Mouse (Mus musculus): ENCODE measurements around the gene Rpl23a. TPM values are rescaled to one million over a fixed set of nuclear protein-coding genes. Genes with fewer than 3 reads are reported as not detected.

Gene Rpl23a
- polyA plus RNA-seq, 1 experiment from 2014 or later, result 1,029 TPM

- DNase-seq (ENCODE audit: low spot score) (no peak), ATAC-seq (ENCODE audit: low FRiP score) (no peak; the same call in 1 of the 2 replicates)
- H3K9me3 ChIP-seq (ENCODE audit: control insufficient read depth, low read length), result no peaks in the 10 kb centered on the region
- 50% methylated on average over 13 of the region's 13 CpGs for WGBS
- H3K9ac ChIP-seq, result no peak overlapping the region
- H3K4me1 ChIP-seq (replicated peaks; ENCODE audit: control insufficient read depth, insufficient read depth, low read length), result no peaks in the 10 kb centered on the region
- H3K27me3 ChIP-seq (ENCODE audit: control insufficient read depth, insufficient read depth, low read length), result no peaks in the 10 kb centered on the region
- H3K4me2 ChIP-seq (replicated peaks), result no peak overlapping the region
- H3K27ac ChIP-seq, result peak overlapping the region; percentile 32; the same call in 1 of the 2 replicates
- no peak overlapping the region for H3K4me3 ChIP-seq (replicated peaks; ENCODE audit: low read length)
- H3K36me3 ChIP-seq (replicated peaks; ENCODE audit: control insufficient read depth, insufficient read depth), result peaks cover 70% of the 10 kb centered on the region
These were observed 22.2 kb upstream of the Rpl23a start for GRCm38 (mm10) chr11:78205361-78206206.

DNA sequence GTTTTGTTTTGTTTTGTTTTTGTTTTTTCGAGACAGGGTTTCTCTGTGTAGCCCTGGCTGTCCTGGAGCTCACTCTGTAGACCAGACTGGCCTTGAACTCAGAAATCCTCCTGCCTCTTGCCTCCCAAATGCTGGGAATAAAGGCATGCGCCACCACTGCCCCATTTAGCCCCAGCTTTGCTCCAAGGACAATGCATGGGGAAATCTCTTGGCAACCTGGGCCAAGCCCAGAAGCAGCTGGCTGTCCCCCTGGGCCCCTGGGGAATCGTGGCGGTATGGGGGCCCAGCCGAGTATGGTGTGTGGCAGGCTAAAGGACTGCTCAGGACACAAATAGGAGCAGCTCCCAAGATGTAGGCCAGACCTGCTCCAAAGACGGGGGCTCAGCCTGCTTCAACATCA lies 20.9 kb upstream of the Rpl23a start:
- Histone ChIP-seq H3K36me3 (replicated peaks; ENCODE audit: control insufficient read depth, insufficient read depth) (peaks cover 57% of the 10 kb centered on the region), H3K4me3 (replicated peaks; ENCODE audit: low read length) (no peak overlapping the region), H3K27ac (no peak overlapping the region), H3K9ac (no peak overlapping the region), H3K4me1 (replicated peaks; ENCODE audit: control insufficient read depth, insufficient read depth, low read length) (no peaks in the 10 kb centered on the region), H3K4me2 (replicated peaks) (no peak overlapping the region), H3K9me3 (ENCODE audit: control insufficient read depth, low read length) (no peaks in the 10 kb centered on the region), H3K27me3 (ENCODE audit: control insufficient read depth, insufficient read depth, low read length) (no peaks in the 10 kb centered on the region)
- DNase-seq (ENCODE audit: low spot score) (no peak), ATAC-seq (ENCODE audit: low FRiP score) (no peak)
- WGBS, result 68% methylated on average over 6 of the region's 6 CpGs

- H3K9ac ChIP-seq, result no peak overlapping the region
- no peak for ATAC-seq (ENCODE audit: low FRiP score)
- 92% methylated on average over 3 of the region's 3 CpGs for WGBS
- no peaks in the 10 kb centered on the region for H3K9me3 ChIP-seq (ENCODE audit: control insufficient read depth, low read length)
- H3K36me3 ChIP-seq (replicated peaks; ENCODE audit: control insufficient read depth, insufficient read depth), result peaks cover 38% of the 10 kb centered on the region
- H3K27ac ChIP-seq, result no peak overlapping the region
- no peaks in the 10 kb centered on the region for H3K27me3 ChIP-seq (ENCODE audit: control insufficient read depth, insufficient read depth, low read length)
- no peak overlapping the region for H3K4me3 ChIP-seq (replicated peaks; ENCODE audit: low read length)
- no peak overlapping the region for H3K4me2 ChIP-seq (replicated peaks)
- no peaks in the 10 kb centered on the region for H3K4me1 ChIP-seq (replicated peaks; ENCODE audit: control insufficient read depth, insufficient read depth, low read length)
- DNase-seq (ENCODE audit: low spot score), result no peak
These were observed 19.0 kb upstream of the Rpl23a start for GRCm38 (mm10) chr11:78202372-78202771.

GRCm38 (mm10) chr11:78195101-78195863 lies 11.9 kb upstream of the Rpl23a start:
- no peak for ATAC-seq (ENCODE audit: low FRiP score)
- no peak overlapping the region for H3K9ac ChIP-seq

DNA sequence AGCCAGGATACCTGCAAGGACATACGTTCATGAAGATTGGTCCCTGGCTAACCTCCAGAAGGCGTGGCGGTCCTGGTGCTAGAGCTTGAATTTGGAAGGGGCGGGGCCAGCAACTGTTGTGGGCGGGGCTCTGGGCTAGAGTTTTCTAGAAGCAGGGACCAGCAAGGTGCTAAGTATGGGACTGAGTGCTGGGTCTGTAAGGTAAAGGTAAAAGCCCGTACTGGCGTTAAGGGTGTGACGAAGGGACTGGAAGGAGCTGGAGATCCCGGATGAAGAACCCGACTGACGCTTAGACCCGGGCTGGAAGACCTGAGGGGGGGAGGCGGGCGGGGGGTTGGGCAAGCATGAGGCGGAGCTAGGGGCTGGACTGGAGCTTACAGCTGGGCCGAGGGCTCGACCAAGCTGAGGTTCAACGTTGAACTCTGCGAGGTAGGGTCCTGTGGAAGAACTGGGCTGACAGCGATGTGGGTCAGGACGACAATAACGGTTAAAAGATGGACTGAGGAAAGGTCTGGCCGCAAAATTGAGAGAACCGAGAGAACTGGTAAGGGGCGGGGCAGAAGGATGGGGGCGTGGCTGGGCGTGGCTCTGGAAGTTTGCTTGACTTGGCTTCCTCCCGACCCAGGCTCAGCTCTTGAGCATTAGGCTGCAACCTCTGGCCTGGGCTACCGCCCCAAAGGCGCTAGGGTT lies 11.2 kb upstream of the Rpl23a start:
- Histone ChIP-seq H3K27ac (no peak overlapping the region), H3K27me3 (ENCODE audit: control insufficient read depth, insufficient read depth, low read length) (no peaks in the 10 kb centered on the region), H3K9me3 (ENCODE audit: control insufficient read depth, low read length) (no peaks in the 10 kb centered on the region), H3K4me1 (replicated peaks; ENCODE audit: control insufficient read depth, insufficient read depth, low read length) (peaks cover 10% of the 10 kb centered on the region), H3K4me3 (replicated peaks; ENCODE audit: low read length) (peak overlapping the region; percentile 18), H3K4me2 (replicated peaks) (peak overlapping the region; percentile 43), H3K36me3 (replicated peaks; ENCODE audit: control insufficient read depth, insufficient read depth) (peaks cover 36% of the 10 kb centered on the region), H3K9ac (no peak overlapping the region)
- 4% methylated on average over 30 of the region's 30 CpGs for WGBS
- ATAC-seq (ENCODE audit: low FRiP score) (peak; percentile 45; the same call in 1 of the 2 replicates), DNase-seq (ENCODE audit: low spot score) (no peak)

More at GRCm38 (mm10) chr11:78195101-78195863, 11.9 kb upstream of the Rpl23a start:
- Histone ChIP-seq H3K27ac (no peak overlapping the region), H3K27me3 (ENCODE audit: control insufficient read depth, insufficient read depth, low read length) (no peaks in the 10 kb centered on the region), H3K4me2 (replicated peaks) (peak overlapping the region; percentile 43), H3K9me3 (ENCODE audit: control insufficient read depth, low read length) (no peaks in the 10 kb centered on the region), H3K4me3 (replicated peaks; ENCODE audit: low read length) (peak overlapping the region; percentile 18), H3K36me3 (replicated peaks; ENCODE audit: control insufficient read depth, insufficient read depth) (peaks cover 34% of the 10 kb centered on the region), H3K4me1 (replicated peaks; ENCODE audit: control insufficient read depth, insufficient read depth, low read length) (peaks cover 2% of the 10 kb centered on the region; the same call in 1 of the 2 replicates)
- WGBS, result 65% methylated on average over 23 of the region's 23 CpGs
- no peak for DNase-seq (ENCODE audit: low spot score)

- Histone ChIP-seq H3K9ac (no peak within 1 kb of the TSS), H3K4me1 (replicated peaks; ENCODE audit: control insufficient read depth, insufficient read depth, low read length) (peaks cover 10% of the 10 kb centered on the region), H3K27me3 (ENCODE audit: control insufficient read depth, insufficient read depth, low read length) (no peaks in the 10 kb centered on the region), H3K27ac (no peak within 1 kb of the TSS), H3K4me3 (replicated peaks; ENCODE audit: low read length) (no peak within 1 kb of the TSS; the same call in 1 of the 2 replicates), H3K9me3 (ENCODE audit: control insufficient read depth, low read length) (no peaks in the 10 kb centered on the region), H3K36me3 (replicated peaks; ENCODE audit: control insufficient read depth, insufficient read depth) (peaks cover 36% of the 10 kb centered on the region), H3K4me2 (replicated peaks) (peak within 1 kb of the TSS; percentile 43)
- DNase-seq (ENCODE audit: low spot score) (no peak), ATAC-seq (ENCODE audit: low FRiP score) (no peak)
- WGBS, result 91% methylated on average over 1 of the region's 1 CpGs
These were observed 9.7 kb upstream of the Rpl23a start, which contains the start of gene Proca1 for GRCm38 (mm10) chr11:78193113-78193512. Gene Proca1, plus strand, starts transcription at chr11:78193392.

- Histone ChIP-seq H3K27ac (peak overlapping the region; percentile 91), H3K9me3 (ENCODE audit: control insufficient read depth, low read length) (no peaks in the 10 kb centered on the region), H3K27me3 (ENCODE audit: control insufficient read depth, insufficient read depth, low read length) (no peaks in the 10 kb centered on the region), H3K9ac (peak overlapping the region; percentile 83; the same call in 1 of the 2 replicates), H3K4me2 (replicated peaks) (peak overlapping the region; percentile 60), H3K4me1 (replicated peaks; ENCODE audit: control insufficient read depth, insufficient read depth, low read length) (peaks cover 10% of the 10 kb centered on the region), H3K4me3 (replicated peaks; ENCODE audit: low read length) (peak overlapping the region; percentile 73; the same call in 1 of the 2 replicates), H3K36me3 (replicated peaks; ENCODE audit: control insufficient read depth, insufficient read depth) (peaks cover 36% of the 10 kb centered on the region)
- WGBS, result 74% methylated on average over 6 of the region's 6 CpGs
- no peak for ATAC-seq (ENCODE audit: low FRiP score)
- no peak for DNase-seq (ENCODE audit: low spot score)
These were observed 6.7 kb upstream of the Rpl23a start for GRCm38 (mm10) chr11:78190041-78190440.

DNA sequence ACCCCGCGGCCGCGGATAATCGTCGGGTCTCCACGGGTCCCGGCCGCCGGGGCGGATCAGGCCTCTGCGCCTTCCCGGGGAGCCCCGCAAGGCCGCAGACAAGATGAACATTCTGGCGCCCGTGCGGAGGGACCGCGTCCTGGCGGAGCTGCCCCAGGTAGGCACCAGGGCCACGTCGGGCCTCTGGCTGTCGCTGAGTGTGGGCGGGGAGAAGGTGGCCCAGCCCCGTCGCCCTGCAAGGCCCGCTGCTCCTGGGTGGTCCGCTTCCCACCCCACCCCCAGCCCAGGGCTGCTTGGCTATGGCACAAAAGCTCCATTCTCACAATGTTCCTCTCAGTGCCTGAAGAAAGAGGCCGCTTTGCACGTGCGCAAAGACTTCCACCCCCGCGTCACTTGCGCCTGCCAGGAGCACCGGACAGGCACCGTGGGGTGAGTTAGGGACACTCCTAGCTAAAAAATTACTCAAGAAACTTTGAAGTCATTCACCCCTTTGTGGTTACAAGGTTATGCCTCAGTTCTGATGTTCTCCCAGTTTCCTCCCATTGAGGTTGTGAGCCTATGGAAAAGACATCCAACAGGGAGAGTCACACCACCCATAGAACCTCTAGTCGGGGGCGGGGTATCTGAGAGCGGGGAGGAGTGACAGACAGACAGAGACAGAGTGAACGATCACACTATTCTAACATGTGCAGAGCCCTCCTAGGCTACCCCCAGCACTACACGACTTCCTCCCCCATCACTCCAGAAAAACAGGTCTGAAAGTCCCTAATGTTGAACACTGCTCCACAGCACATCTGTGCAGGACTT lies 6.1 kb upstream of the Rpl23a start:
- Histone ChIP-seq H3K4me3 (replicated peaks; ENCODE audit: low read length) (peak overlapping the region; percentile 73), H3K4me2 (replicated peaks) (peak overlapping the region; percentile 60), H3K36me3 (replicated peaks; ENCODE audit: control insufficient read depth, insufficient read depth) (peaks cover 36% of the 10 kb centered on the region), H3K27ac (peak overlapping the region; percentile 91), H3K27me3 (ENCODE audit: control insufficient read depth, insufficient read depth, low read length) (no peaks in the 10 kb centered on the region), H3K4me1 (replicated peaks; ENCODE audit: control insufficient read depth, insufficient read depth, low read length) (peaks cover 8% of the 10 kb centered on the region), H3K9me3 (ENCODE audit: control insufficient read depth, low read length) (no peaks in the 10 kb centered on the region), H3K9ac (peak overlapping the region; percentile 83)
- under 1% methylated on average over 42 of the region's 42 CpGs for WGBS
- ATAC-seq (ENCODE audit: low FRiP score) (peak; percentile 73), DNase-seq (ENCODE audit: low spot score) (peak; percentile 76)
